Mouse (Mus musculus) CH12.LX (cell line): ENCODE measurements around the gene Gm20388. TPM values are rescaled to one million over a fixed set of nuclear protein-coding genes. Genes with fewer than 3 reads are reported as not detected.

Experiments used
- DNase-seq: peaks from one replicate; pipeline ENCODE4 v3.0.0-alpha.2; 2013; ENCODE audit errors: extremely low read depth
- H3K27ac ChIP-seq: 2 replicates; pipeline ENCODE4 v1.5.1; 2012; ENCODE audit warnings: low read depth, mild to moderate bottlenecking, control low read depth, moderate library complexity; ENCODE audit not compliant: insufficient read depth
- H3K27me3 ChIP-seq: replicated peaks from 2 replicates; pipeline ENCODE3; 2012; ENCODE audit warnings: inconsistent platforms
- H3K36me3 ChIP-seq, 2 experiments: replicated peaks in 1 of 2; 2 replicates each; pipeline versions ENCODE3 to v1.6.1; 2012; ENCODE audit warnings: inconsistent platforms in 1 of 2, low read length in 1 of 2, mild to moderate bottlenecking in 1 of 2, mixed read lengths in 1 of 2, moderate library complexity in 1 of 2; ENCODE audit not compliant: control insufficient read depth in 1 of 2, insufficient read depth in 1 of 2
- H3K4me1 ChIP-seq, 2 experiments: 2 replicates each; pipeline ENCODE4 v1.6.1; 2012; ENCODE audit warnings: inconsistent platforms in 1 of 2, moderate library complexity in 1 of 2; ENCODE audit not compliant: insufficient read depth in 2 of 2, control insufficient read depth in 1 of 2
- H3K4me2 ChIP-seq: 2 replicates; pipeline ENCODE4 v1.6.1; 2012; ENCODE audit warnings: low read depth, mild to moderate bottlenecking, control low read depth; ENCODE audit not compliant: poor library complexity, insufficient read depth, severe bottlenecking
- H3K4me3 ChIP-seq, 3 experiments: fragments of 150-350 bp in 1 of 3; sonication (generic) in 1 of 3; replicated peaks in 1 of 3; 2 replicates each; pipeline versions ENCODE3 to v1.5.1; 2011 to 2012; ENCODE audit warnings: low read depth in 2 of 3, low read length in 2 of 3, mild to moderate bottlenecking in 2 of 3, moderate library complexity in 2 of 3, control low read depth in 1 of 3, improper control_type of control experiment in 1 of 3, inconsistent platforms in 1 of 3, mixed read lengths in 1 of 3; ENCODE audit not compliant: poor library complexity in 1 of 3
- H3K79me2 ChIP-seq: replicated peaks from 2 replicates; pipeline ENCODE4 v1.6.1; 2012; ENCODE audit warnings: mild to moderate bottlenecking, moderate library complexity; ENCODE audit not compliant: control insufficient read depth, poor library complexity, insufficient read depth, severe bottlenecking; ENCODE audit errors: extremely low read depth
- H3K9ac ChIP-seq: 2 replicates; pipeline ENCODE4 v1.6.1; 2012; ENCODE audit warnings: low read depth, mild to moderate bottlenecking, control low read depth, moderate library complexity; ENCODE audit not compliant: insufficient read depth
- H3K9me3 ChIP-seq: replicated peaks from 2 replicates; pipeline ENCODE3; 2012; ENCODE audit warnings: low read length, inconsistent platforms, mixed read lengths
- BHLHE40 ChIP-seq: IDR thresholded peaks from 2 replicates; pipeline ENCODE4 v1.6.1; 2011; ENCODE audit warnings: mild to moderate bottlenecking, low read depth, low read length, improper control_type of control experiment
- CHD2 ChIP-seq: IDR thresholded peaks from 2 replicates; pipeline ENCODE4 v1.6.1; 2011; ENCODE audit warnings: low read length, improper control_type of control experiment
- CTCF ChIP-seq, 2 experiments: IDR thresholded peaks in 1 of 2; conservative IDR thresholded peaks in 1 of 2; 2 replicates each; pipeline ENCODE4 v1.5.1; 2011 to 2012; ENCODE audit warnings: low read depth in 2 of 2, low read length in 2 of 2, improper control_type of control experiment in 1 of 2, inconsistent platforms in 1 of 2, mild to moderate bottlenecking in 1 of 2, moderate library complexity in 1 of 2
- E2F4 ChIP-seq: IDR thresholded peaks from 2 replicates; pipeline ENCODE4 v1.6.1; 2011; ENCODE audit warnings: low read depth, low read length, improper control_type of control experiment; ENCODE audit not compliant: insufficient replicate concordance
- ELF1 ChIP-seq: IDR thresholded peaks from 2 replicates; pipeline ENCODE4 v1.6.1; 2014; ENCODE audit warnings: low read depth, mild to moderate bottlenecking, inconsistent platforms, low read length, improper control_type of control experiment
- EP300 ChIP-seq: IDR thresholded peaks from 2 replicates; pipeline ENCODE4 v1.6.1; 2011; ENCODE audit warnings: low read length, improper control_type of control experiment
- ETS1 ChIP-seq: conservative IDR thresholded peaks from 2 replicates; pipeline ENCODE4 v1.6.1; 2012; ENCODE audit warnings: low read depth, mild to moderate bottlenecking, inconsistent platforms, low read length, improper control_type of control experiment, moderate library complexity
- GABPA ChIP-seq: IDR thresholded peaks from 2 replicates; pipeline ENCODE4 v1.6.1; 2012; ENCODE audit warnings: low read depth, low read length, improper control_type of control experiment, inconsistent platforms; ENCODE audit not compliant: insufficient replicate concordance
- HCFC1 ChIP-seq: IDR thresholded peaks from 2 replicates; pipeline ENCODE4 v1.6.1; 2012; ENCODE audit warnings: low read depth, mild to moderate bottlenecking, inconsistent platforms, low read length, improper control_type of control experiment
- IRF4 ChIP-seq: IDR thresholded peaks from 2 replicates; pipeline ENCODE4 v1.6.1; 2014; ENCODE audit warnings: low read depth, mild to moderate bottlenecking, inconsistent platforms, low read length, improper control_type of control experiment
- JUN ChIP-seq: IDR thresholded peaks from 2 replicates; pipeline ENCODE4 v1.6.1; 2011; ENCODE audit warnings: low read depth, mild to moderate bottlenecking, low read length, improper control_type of control experiment, moderate library complexity; ENCODE audit not compliant: insufficient read depth
- JUND ChIP-seq: conservative IDR thresholded peaks from 2 replicates; pipeline ENCODE4 v1.6.1; 2011; ENCODE audit warnings: low read depth, low read length, improper control_type of control experiment
- KAT2A ChIP-seq: IDR thresholded peaks from 2 replicates; pipeline ENCODE4 v1.6.1; 2012; ENCODE audit warnings: low read length, improper control_type of control experiment, inconsistent platforms; ENCODE audit not compliant: insufficient replicate concordance
- MEF2A ChIP-seq: IDR thresholded peaks from 2 replicates; pipeline ENCODE4 v1.6.1; 2014; ENCODE audit warnings: low read depth, mild to moderate bottlenecking, inconsistent platforms, low read length, improper control_type of control experiment, borderline replicate concordance
- MXI1 ChIP-seq: IDR thresholded peaks from 2 replicates; pipeline ENCODE4 v1.6.1; 2011; ENCODE audit warnings: mild to moderate bottlenecking, low read depth, low read length, improper control_type of control experiment
- MYC ChIP-seq: IDR thresholded peaks from 2 replicates; pipeline ENCODE4 v1.6.1; 2011; ENCODE audit warnings: low read depth, mild to moderate bottlenecking, improper control_type of control experiment, low read length
- NELFE ChIP-seq: IDR thresholded peaks from 2 replicates; pipeline ENCODE4 v1.6.1; 2011; ENCODE audit warnings: low read depth, low read length, improper control_type of control experiment
- NRF1 ChIP-seq: IDR thresholded peaks from 2 replicates; pipeline ENCODE4 v1.6.1; 2014; ENCODE audit warnings: low read depth, mild to moderate bottlenecking, inconsistent platforms, low read length, improper control_type of control experiment, moderate library complexity
- PAX5 ChIP-seq: IDR thresholded peaks from 2 replicates; pipeline ENCODE4 v1.6.1; 2012; ENCODE audit warnings: low read length, inconsistent platforms, mixed read lengths
- POLR2A ChIP-seq: IDR thresholded peaks from 2 replicates; pipeline ENCODE4 v1.6.1; 2011; ENCODE audit warnings: low read depth, mild to moderate bottlenecking, improper control_type of control experiment, low read length
- RAD21 ChIP-seq: IDR thresholded peaks from 2 replicates; pipeline ENCODE4 v1.6.1; 2011; ENCODE audit warnings: low read depth, mild to moderate bottlenecking, low read length, improper control_type of control experiment, moderate library complexity
- RCOR1 ChIP-seq: conservative IDR thresholded peaks from 2 replicates; pipeline ENCODE4 v1.6.1; 2012; ENCODE audit warnings: low read depth, mild to moderate bottlenecking, inconsistent platforms, low read length, improper control_type of control experiment
- SIN3A ChIP-seq: IDR thresholded peaks from 2 replicates; pipeline ENCODE4 v1.6.1; 2012; ENCODE audit warnings: low read length, improper control_type of control experiment, inconsistent platforms
- SMC3 ChIP-seq: IDR thresholded peaks from 2 replicates; pipeline ENCODE4 v1.6.1; 2011; ENCODE audit warnings: low read depth, low read length, improper control_type of control experiment
- TBP ChIP-seq: conservative IDR thresholded peaks from 2 replicates; pipeline ENCODE4 v1.6.1; 2011; ENCODE audit warnings: low read depth, low read length, improper control_type of control experiment
- TCF12 ChIP-seq: IDR thresholded peaks from 2 replicates; pipeline ENCODE4 v1.6.1; 2014; ENCODE audit warnings: low read depth, mild to moderate bottlenecking, inconsistent platforms, low read length, improper control_type of control experiment
- USF1 ChIP-seq: IDR thresholded peaks from 2 replicates; pipeline ENCODE4 v1.6.1; 2014; ENCODE audit warnings: low read depth, mild to moderate bottlenecking, inconsistent platforms, low read length, improper control_type of control experiment
- USF2 ChIP-seq: conservative IDR thresholded peaks from 2 replicates; pipeline ENCODE4 v1.6.1; 2011; ENCODE audit warnings: low read depth, low read length, improper control_type of control experiment
- ZKSCAN1 ChIP-seq: IDR thresholded peaks from 2 replicates; pipeline ENCODE4 v1.6.1; 2012; ENCODE audit warnings: low read depth, inconsistent platforms, low read length, improper control_type of control experiment, borderline replicate concordance
- ZNF384 ChIP-seq: IDR thresholded peaks from 2 replicates; pipeline ENCODE4 v1.6.1; 2012; ENCODE audit warnings: low read depth, low read length, improper control_type of control experiment, inconsistent platforms
- dilution Hi-C: fragments of 300-500 bp; cut with MboI; formaldehyde crosslinking; loops from 2 replicates; pipeline ENCODE4 v1.14.3; 2020; ENCODE audit warnings: low sequenced_read_pairs; ENCODE audit not compliant: extremely low pct_unique_long_range_greater_than_20kb, extremely low pct_ligation_motif_present
- in situ Hi-C: fragments of 300-500 bp; cut with MboI; formaldehyde crosslinking; loops from 3 replicates; pipeline ENCODE4 v1.14.3; 2019; ENCODE audit warnings: low sequenced_read_pairs, low pct_ligation_motif_present, low pct_unique_long_range_greater_than_20kb, mixed read lengths
- polyA plus RNA-seq: library from polyadenylated mRNA; unstranded; fragments of >175 nt; gene quantifications from 2 replicates; pipeline ENCODE4 v1.2.1, GENCODE M21; 2012; ENCODE audit warnings: low read depth; ENCODE audit not compliant: insufficient read length
- total RNA-seq, 2 experiments: library from RNA; depleted of rRNA; stranded (reverse); fragments of 300-350 nt in 1 of 2; fragments of >200 nt in 1 of 2; gene quantifications; 2 replicates each; pipeline ENCODE4 v1.2.3; 2012 to 2014

Gm20388 gene
- total and polyA plus RNA-seq, 3 experiments, result 14.8 to 26.3 (median 22.2) TPM

DNA sequence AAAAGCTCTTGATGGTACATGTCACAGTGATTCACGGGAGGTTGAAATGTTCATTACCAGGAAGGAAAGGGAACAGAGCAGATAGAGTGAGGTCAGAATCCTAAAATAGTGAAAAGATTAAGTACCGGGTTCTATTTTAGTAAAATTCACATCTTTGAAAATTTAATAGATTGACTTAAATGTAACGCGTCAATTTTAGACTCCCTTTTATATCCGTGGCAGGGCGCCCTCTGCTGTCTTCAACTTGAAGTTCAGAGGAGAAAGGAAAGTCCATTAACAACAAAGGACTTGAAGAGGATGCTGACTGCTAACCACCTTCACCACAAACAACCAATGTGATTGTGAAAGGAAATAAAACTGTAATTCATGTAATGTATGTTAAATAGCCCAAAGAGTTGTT lies 1921.9 kb downstream of the Gm20388 start:
- H3K9me3 ChIP-seq, result no peaks in the 10 kb centered on the region
- H3K27ac ChIP-seq, result peak overlapping the region; percentile 79; the same call in 1 of the 2 replicates
- peaks cover 2 to 5% of the 10 kb centered on the region in 2 experiments for H3K36me3 ChIP-seq
- in situ Hi-C loops (no loop called here), dilution Hi-C loops (no loop called here)
- peak overlapping the region; percentile 88 for H3K4me2 ChIP-seq
- DNase-seq, result peak; percentile 89
- H3K4me3 ChIP-seq, result peak overlapping the region in 1 of 3 experiments; percentile 3
- no peaks in the 10 kb centered on the region for H3K27me3 ChIP-seq
- H3K9ac ChIP-seq, result peak overlapping the region; percentile 94
- peaks cover 26% of the 10 kb centered on the region for H3K79me2 ChIP-seq
- TF ChIP-seq RAD21 (peak; percentile 42), SMC3 (peak; percentile 49), TBP (peak; percentile 95), EP300 (no peak), ZKSCAN1 (no peak), JUND (0 out of 2 replicates have a peak, but pooled peaks have one; percentile 53), ELF1 (no peak), CTCF (conservative IDR thresholded peaks at IDR 0.05 in 1 of 2, IDR thresholded peaks at IDR 0.05 in 1 of 2; ENCODE audit: low read depth in 2 of 2, low read length in 2 of 2) (peak; percentile 42 to 74), USF1 (no peak), JUN (peak; percentile 53), SIN3A (peak; percentile 35; the same call in 1 of the 2 replicates)
- H3K4me1 ChIP-seq, result peaks cover 7 to 24% of the 10 kb centered on the region in 2 experiments; a peak in 3 of 4 replicates

DNA sequence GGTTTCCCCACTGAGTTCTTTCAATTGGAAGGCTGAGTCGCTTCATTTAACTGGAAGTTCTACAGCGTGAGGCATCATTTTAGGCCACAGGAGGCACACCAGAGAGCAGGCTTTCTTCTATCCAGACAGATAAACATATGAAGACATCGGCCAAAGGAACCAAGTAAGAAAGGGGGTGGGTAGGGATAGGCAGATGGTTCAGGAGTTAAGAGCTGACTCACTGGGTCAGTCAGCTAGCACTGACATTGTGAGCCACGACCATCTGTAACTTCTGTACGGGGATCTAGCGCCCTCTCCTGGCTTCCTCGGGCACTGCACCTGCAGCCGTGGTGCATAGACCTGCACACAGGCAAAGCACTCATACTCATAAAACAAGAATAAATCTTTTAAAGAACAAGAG lies 1930.6 kb downstream of the Gm20388 start:
- H3K9ac ChIP-seq, result peak overlapping the region; percentile 97
- H3K27ac ChIP-seq, result peak overlapping the region; percentile 95
- peak; percentile 87 for DNase-seq
- no peaks in the 10 kb centered on the region for H3K9me3 ChIP-seq
- dilution Hi-C loops (no loop called here), in situ Hi-C loops (no loop called here)
- no peaks in the 10 kb centered on the region for H3K27me3 ChIP-seq
- H3K4me1 ChIP-seq, result peaks cover 10 to 22% of the 10 kb centered on the region in 2 experiments
- peaks cover 41 to 42% of the 10 kb centered on the region in 2 experiments for H3K36me3 ChIP-seq
- H3K4me2 ChIP-seq, result peak overlapping the region; percentile 98
- H3K4me3 ChIP-seq, result peak overlapping the region; percentile 56 to 69 (median 58)
- peaks cover 33% of the 10 kb centered on the region for H3K79me2 ChIP-seq
- TF ChIP-seq ZKSCAN1 (no peak), HCFC1 (0 out of 2 replicates have a peak, but pooled peaks have one; percentile 22), USF1 (no peak), ELF1 (0 out of 2 replicates have a peak, but pooled peaks have one; percentile 21), BHLHE40 (peak; percentile 42), KAT2A (0 out of 2 replicates have a peak, but pooled peaks have one; percentile 13), TCF12 (peak; percentile 73; the same call in 1 of the 2 replicates), MYC (peak; percentile 88), CHD2 (peak; percentile 31), ETS1 (peak; percentile 38; the same call in 1 of the 2 replicates), MEF2A (peak; percentile 20; the same call in 1 of the 2 replicates), TBP (no peak; the same call in 1 of the 2 replicates), USF2 (no peak), JUND (no peak), ZNF384 (no peak), IRF4 (0 out of 2 replicates have a peak, but pooled peaks have one; percentile 55), NRF1 (no peak), SIN3A (peak; percentile 59; the same call in 1 of the 2 replicates), SMC3 (peak; percentile 50), PAX5 (no peak), MXI1 (peak; percentile 59; the same call in 1 of the 2 replicates), GABPA (no peak), EP300 (no peak), E2F4 (no peak), NELFE (no peak; the same call in 1 of the 2 replicates), POLR2A (no peak), CTCF (conservative IDR thresholded peaks at IDR 0.05 in 1 of 2, IDR thresholded peaks at IDR 0.05 in 1 of 2; ENCODE audit: low read depth in 2 of 2, low read length in 2 of 2) (peak; percentile 82 to 98), RCOR1 (no peak; the same call in 1 of the 2 replicates)
